Comparison of ENCODE assay signal across 7 mouse cellular contexts in the genomic region with DNA sequence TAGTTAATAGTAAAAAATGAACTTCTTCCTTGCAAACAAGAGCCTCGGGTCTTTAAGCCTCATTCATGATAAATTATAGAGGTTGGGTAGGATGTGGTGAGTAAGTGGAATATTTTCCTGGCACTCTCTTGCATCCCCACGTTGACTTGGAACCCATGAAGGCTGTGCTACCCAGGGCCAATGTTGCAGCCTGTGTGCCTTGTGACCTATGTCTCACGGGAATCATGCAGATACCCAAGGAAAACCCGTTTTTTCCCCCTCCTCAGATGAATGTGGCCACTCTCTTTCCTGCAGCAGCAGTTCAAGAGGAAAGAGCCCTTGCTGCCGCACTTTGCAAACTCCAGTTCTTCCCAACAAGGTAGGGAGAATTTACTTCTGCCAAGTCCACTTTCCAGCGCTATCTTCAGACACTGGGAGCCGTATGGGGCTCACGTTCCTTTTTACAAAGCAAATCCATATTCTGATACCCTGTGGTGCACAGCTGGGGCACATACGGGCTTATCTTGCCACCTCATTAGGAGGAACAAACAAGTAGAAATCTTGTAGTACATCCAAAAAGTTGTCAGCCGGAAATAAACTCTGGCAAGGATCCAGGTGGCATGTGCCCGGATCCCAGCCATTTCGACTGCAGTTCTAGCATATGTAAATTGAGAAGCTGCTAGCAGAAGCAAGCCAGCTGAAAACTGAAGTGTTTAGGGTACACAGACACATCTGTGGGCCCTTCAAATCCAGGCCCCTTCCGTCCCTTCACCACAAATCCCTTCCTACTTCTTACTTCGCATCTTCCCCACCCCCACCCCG.
A peak's percentile ranks its signal among the peaks of the same experiment; 100 is the strongest.
DNase-seq lines count a peak whose midpoint lies in the region; ATAC-seq lines count a peak whose summit lies in the region.

No protein-coding gene starts in this region.

- DNase-seq in midbrain, embryonic 11.5 days (ENCODE audit: low spot score, missing footprints) = peak; percentile 76
- no peak for DNase-seq in midbrain, embryonic 10.5 days (ENCODE audit: low spot score)
- DNase-seq in embryonic facial prominence, embryonic 11.5 days (ENCODE audit: low spot score) = peak; percentile 20
- DNase-seq in right cerebral cortex, adult 2 months (ENCODE audit: low spot score in 2 of 2) = peak; percentile 19 to 34
- DNase-seq in ovary, adult 18-20 months (ENCODE audit: low spot score) = no peak

- no peaks in the 10 kb centered on the region for H3K9me3 ChIP-seq in midbrain, embryonic 11.5 days (ENCODE audit: control insufficient read depth, low read length)
- H3K9me3 ChIP-seq in midbrain, embryonic 10.5 days (replicated peaks) = no peaks in the 10 kb centered on the region
- H3K9me3 ChIP-seq in embryonic facial prominence, embryonic 11.5 days (replicated peaks; ENCODE audit: control insufficient read depth, low read length) = no peaks in the 10 kb centered on the region
- no peaks in the 10 kb centered on the region for H3K9me3 ChIP-seq in heart, embryonic 16.5 days (replicated peaks; ENCODE audit: control insufficient read depth, low read length)
- no peaks in the 10 kb centered on the region for H3K9me3 ChIP-seq in limb, embryonic 13.5 days

- no peak overlapping the region for H3K27ac ChIP-seq in midbrain, embryonic 11.5 days (ENCODE audit: low read depth, low read length)
- no peak overlapping the region for H3K27ac ChIP-seq in midbrain, embryonic 10.5 days (replicated peaks)
- no peak overlapping the region for H3K27ac ChIP-seq in embryonic facial prominence, embryonic 11.5 days (replicated peaks; ENCODE audit: low read depth, low read length)
- peak overlapping the region; percentile 54 for H3K27ac ChIP-seq in heart, embryonic 16.5 days (ENCODE audit: low read length)
- peak overlapping the region; percentile 29; the same call in 1 of the 2 replicates for H3K27ac ChIP-seq in limb, embryonic 13.5 days

- H3K4me3 ChIP-seq in midbrain, embryonic 11.5 days (ENCODE audit: low read depth, low read length) = no peak overlapping the region
- no peak overlapping the region for H3K4me3 ChIP-seq in midbrain, embryonic 10.5 days
- no peak overlapping the region for H3K4me3 ChIP-seq in embryonic facial prominence, embryonic 11.5 days (ENCODE audit: low read depth, low read length)
- no peak overlapping the region for H3K4me3 ChIP-seq in heart, embryonic 16.5 days (ENCODE audit: low read length)
- H3K4me3 ChIP-seq in limb, embryonic 13.5 days = no peak overlapping the region

- no peaks in the 10 kb centered on the region for H3K36me3 ChIP-seq in midbrain, embryonic 11.5 days (ENCODE audit: control insufficient read depth, insufficient read depth, low read length)
- no peaks in the 10 kb centered on the region for H3K36me3 ChIP-seq in midbrain, embryonic 10.5 days
- no peaks in the 10 kb centered on the region for H3K36me3 ChIP-seq in embryonic facial prominence, embryonic 11.5 days (replicated peaks; ENCODE audit: control insufficient read depth, insufficient read depth, low read depth, low read length)
- no peaks in the 10 kb centered on the region for H3K36me3 ChIP-seq in heart, embryonic 16.5 days (ENCODE audit: control insufficient read depth, insufficient read depth)
- H3K36me3 ChIP-seq in limb, embryonic 13.5 days = no peaks in the 10 kb centered on the region

- 60% methylated on average over 15 of the region's 15 CpGs for WGBS in midbrain, embryonic 11.5 days
- WGBS in midbrain, embryonic 10.5 days = 65% methylated on average over 15 of the region's 15 CpGs
- 48% methylated on average over 15 of the region's 15 CpGs for WGBS in embryonic facial prominence, embryonic 11.5 days
- WGBS in heart, embryonic 16.5 days = 16% methylated on average over 15 of the region's 15 CpGs
- 27% methylated on average over 15 of the region's 15 CpGs for WGBS in limb, embryonic 13.5 days

- no peaks in the 10 kb centered on the region for H3K27me3 ChIP-seq in midbrain, embryonic 11.5 days (ENCODE audit: control insufficient read depth, insufficient read depth, low read length)
- no peaks in the 10 kb centered on the region for H3K27me3 ChIP-seq in midbrain, embryonic 10.5 days (ENCODE audit: low read depth, poor library complexity, severe bottlenecking)
- no peaks in the 10 kb centered on the region for H3K27me3 ChIP-seq in embryonic facial prominence, embryonic 11.5 days (ENCODE audit: control insufficient read depth, insufficient read depth, low read length)
- H3K27me3 ChIP-seq in heart, embryonic 16.5 days (ENCODE audit: control insufficient read depth, insufficient read depth, low read length) = peaks cover 5% of the 10 kb centered on the region
- H3K27me3 ChIP-seq in limb, embryonic 13.5 days = peaks cover 32% of the 10 kb centered on the region

- no peak overlapping the region for H3K4me2 ChIP-seq in midbrain, embryonic 11.5 days
- no peak overlapping the region for H3K4me2 ChIP-seq in embryonic facial prominence, embryonic 11.5 days (ENCODE audit: low read depth, low read length)
- H3K4me2 ChIP-seq in heart, embryonic 16.5 days (ENCODE audit: low read depth, low read length) = peak overlapping the region; percentile 36
- peak overlapping the region; percentile 40 for H3K4me2 ChIP-seq in limb, embryonic 13.5 days (replicated peaks)

- no peaks in the 10 kb centered on the region; the same call in 1 of the 2 replicates for H3K4me1 ChIP-seq in midbrain, embryonic 11.5 days (ENCODE audit: control insufficient read depth, insufficient read depth, low read length)
- H3K4me1 ChIP-seq in midbrain, embryonic 10.5 days = peaks cover 7% of the 10 kb centered on the region
- no peaks in the 10 kb centered on the region; the same call in 1 of the 2 replicates for H3K4me1 ChIP-seq in embryonic facial prominence, embryonic 11.5 days (ENCODE audit: control insufficient read depth, insufficient read depth, low read length)
- H3K4me1 ChIP-seq in heart, embryonic 16.5 days (ENCODE audit: control insufficient read depth, insufficient read depth, low read length) = peaks cover 14% of the 10 kb centered on the region
- peaks cover 66% of the 10 kb centered on the region for H3K4me1 ChIP-seq in limb, embryonic 13.5 days

- no peak overlapping the region for H3K9ac ChIP-seq in midbrain, embryonic 11.5 days (ENCODE audit: low read length)
- H3K9ac ChIP-seq in embryonic facial prominence, embryonic 11.5 days (replicated peaks; ENCODE audit: low read length) = no peak overlapping the region
- H3K9ac ChIP-seq in heart, embryonic 16.5 days (ENCODE audit: low read length) = no peak overlapping the region
- H3K9ac ChIP-seq in limb, embryonic 13.5 days = no peak overlapping the region

- no peak for ATAC-seq in midbrain, embryonic 11.5 days (ENCODE audit: low FRiP score)
- ATAC-seq in embryonic facial prominence, embryonic 11.5 days (replicated peaks; ENCODE audit: insufficient number of reproducible peaks, low FRiP score, low TSS enrichment, low read depth) = no peak
- ATAC-seq in heart, embryonic 16.5 days (replicated peaks; ENCODE audit: extremely low read depth, insufficient read depth, low FRiP score) = peak; percentile 62
- peak; percentile 30; the same call in 1 of the 2 replicates for ATAC-seq in limb, embryonic 13.5 days (ENCODE audit: low FRiP score, low read depth)

Comparison
In these comparisons a context has a peak if more than half of its experiments do, and no peak if none do; other contexts are left out.
1. DNase-seq: peak in midbrain, embryonic 11.5 days (single experiment), embryonic facial prominence, embryonic 11.5 days (single experiment) and right cerebral cortex, adult 2 months (2 of 2); none in midbrain, embryonic 10.5 days (single experiment) and ovary, adult 18-20 months (single experiment).
2. ATAC-seq: peak in heart, embryonic 16.5 days (single experiment) and limb, embryonic 13.5 days (single experiment); none in midbrain, embryonic 11.5 days (single experiment) and embryonic facial prominence, embryonic 11.5 days (single experiment).
3. H3K27ac ChIP-seq: peak in heart, embryonic 16.5 days (single experiment) and limb, embryonic 13.5 days (single experiment); none in midbrain, embryonic 11.5 days (single experiment), midbrain, embryonic 10.5 days (single experiment) and embryonic facial prominence, embryonic 11.5 days (single experiment).
4. H3K4me2 ChIP-seq: peak in heart, embryonic 16.5 days (single experiment) and limb, embryonic 13.5 days (single experiment); none in midbrain, embryonic 11.5 days (single experiment) and embryonic facial prominence, embryonic 11.5 days (single experiment).